Mouse (Mus musculus) hindbrain, embryonic 10.5 days (tissue): ENCODE results near the gene Gm10715. TPM values are rescaled to one million over a fixed set of nuclear protein-coding genes. Genes with fewer than 3 reads are reported as not detected.
"Not testable (repeated sequence)": the region's sequence is repeated elsewhere in the genome, so short reads cannot be mapped to it uniquely, and the experiment has no call there.

ENCODE experiments used
- DNase-seq: peaks from one replicate; pipeline ENCODE4 v3.0.0-alpha.2; 2017; ENCODE audit warnings: low spot score
- H3K27ac ChIP-seq: fragments of 300-500 bp; sonication (generic); 2 replicates; pipeline ENCODE4 v1.5.1; 2016; ENCODE audit warnings: mild to moderate bottlenecking, moderate library complexity
- H3K27me3 ChIP-seq: fragments of 300-500 bp; sonication (generic); 2 replicates; pipeline ENCODE4 v1.6.1; 2016; ENCODE audit warnings: mild to moderate bottlenecking; ENCODE audit not compliant: poor library complexity, insufficient read depth, severe bottlenecking
- H3K36me3 ChIP-seq: fragments of 300-500 bp; sonication (generic); 2 replicates; pipeline ENCODE4 v1.6.1; 2016; ENCODE audit warnings: mild to moderate bottlenecking, moderate library complexity
- H3K4me1 ChIP-seq: fragments of 300-500 bp; sonication (generic); replicated peaks from 2 replicates; pipeline ENCODE4 v1.6.1; 2016; ENCODE audit warnings: mild to moderate bottlenecking
- H3K4me3 ChIP-seq: fragments of 300-500 bp; sonication (generic); 2 replicates; pipeline ENCODE4 v1.5.1; 2016; ENCODE audit warnings: mild to moderate bottlenecking, moderate library complexity
- H3K9me3 ChIP-seq: fragments of 300-500 bp; sonication (generic); 2 replicates; pipeline ENCODE4 v1.6.1; 2016; ENCODE audit warnings: mild to moderate bottlenecking, moderate library complexity
- WGBS: fragments of 180-500 bp; shearing (Covaris S2); methylation state at CpG from one replicate; pipeline ENCODE4 v1.1.7; 2016; 5-methylcytosine and 5-hydroxymethylcytosine counted together
- polyA plus RNA-seq: library from polyadenylated mRNA; unstranded; fragments of >200 nt; fragmentation: Nextera tagmentation; extraction: Ambion mirVana; gene quantifications from 2 replicates; pipeline ENCODE4 v1.2.1, GENCODE M21; 2016

Gene Gm10715
- polyA plus RNA-seq, 1 experiment from 2014 or later = not detected

DNA sequence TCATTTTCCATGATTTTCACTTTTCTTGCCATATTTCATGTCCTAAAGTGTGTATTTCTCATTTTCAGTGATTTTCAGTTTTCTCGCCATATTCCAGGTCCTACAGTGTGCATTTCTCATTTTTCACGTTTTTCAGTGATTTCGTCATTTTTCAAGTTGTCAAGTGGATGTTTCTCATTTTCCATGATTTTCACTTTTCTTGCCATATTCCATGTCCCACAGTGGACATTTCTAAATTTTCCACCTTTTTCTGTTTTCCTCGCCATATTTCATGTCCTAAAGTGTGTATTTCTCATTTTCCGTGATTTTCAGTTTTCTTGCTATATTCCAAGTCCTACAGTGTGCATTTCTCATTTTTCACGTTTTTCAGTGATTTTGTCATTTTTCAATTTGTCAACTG lies 20.8 kb upstream of the Gm10715 start:
- not testable (repeated sequence) for H3K4me1 ChIP-seq, H3K27ac ChIP-seq, H3K27me3 ChIP-seq, DNase-seq, H3K36me3 ChIP-seq, H3K4me3 ChIP-seq, H3K9me3 ChIP-seq
- 76% methylated on average over 6 of the region's 6 CpGs for WGBS

DNA sequence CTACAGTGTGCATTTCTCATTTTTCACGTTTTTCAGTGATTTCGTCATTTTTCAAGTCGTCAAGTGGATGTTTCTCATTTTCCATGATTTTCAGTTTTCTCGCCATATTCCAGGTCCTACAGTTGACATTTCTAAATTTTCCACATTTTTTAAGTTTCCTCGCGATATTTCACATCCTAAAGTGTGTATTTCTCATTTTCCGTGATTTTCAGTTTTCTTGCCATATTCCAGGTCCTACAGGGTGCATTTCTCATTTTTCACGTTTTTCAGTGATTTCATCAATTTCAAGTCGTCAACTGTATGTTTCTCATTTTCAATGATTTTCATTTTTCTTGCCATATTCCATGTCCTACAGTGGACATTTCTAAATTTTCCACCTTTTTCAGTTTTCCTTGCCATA lies 19.6 kb upstream of the Gm10715 start, which contains the start of gene Gm10719:
Gm10719 (plus strand) TSS at position 301 of the 400 bp plus-strand sequence.
- WGBS = 58% methylated on average over 2 of the region's 9 CpGs
- H3K9me3 ChIP-seq, H3K27ac ChIP-seq, H3K4me1 ChIP-seq, H3K4me3 ChIP-seq, H3K36me3 ChIP-seq, H3K27me3 ChIP-seq, DNase-seq: not testable (repeated sequence)

DNA sequence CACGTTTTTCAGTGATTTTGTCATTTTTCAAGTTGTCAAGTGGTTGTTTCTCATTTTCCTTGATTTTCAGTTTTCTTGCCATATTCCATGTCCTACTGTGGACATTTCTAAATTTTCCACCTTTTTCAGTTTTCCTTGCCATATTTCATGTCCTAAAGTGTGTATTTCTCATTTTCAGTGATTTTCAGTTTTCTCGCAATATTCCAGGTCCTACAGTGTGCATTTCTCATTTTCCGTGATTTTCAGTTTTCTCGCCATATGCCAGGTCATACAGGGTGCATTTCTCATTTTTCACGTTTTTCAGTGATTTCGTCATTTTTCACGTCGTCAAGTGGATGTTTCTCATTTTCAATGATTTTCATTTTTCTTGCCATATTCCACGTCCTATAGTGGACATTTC lies 17.7 kb upstream of the Gm10715 start:
- H3K4me1 ChIP-seq, H3K4me3 ChIP-seq, H3K9me3 ChIP-seq, H3K27ac ChIP-seq, H3K36me3 ChIP-seq, H3K27me3 ChIP-seq, DNase-seq: not testable (repeated sequence)
- 63% methylated on average over 9 of the region's 9 CpGs for WGBS

DNA sequence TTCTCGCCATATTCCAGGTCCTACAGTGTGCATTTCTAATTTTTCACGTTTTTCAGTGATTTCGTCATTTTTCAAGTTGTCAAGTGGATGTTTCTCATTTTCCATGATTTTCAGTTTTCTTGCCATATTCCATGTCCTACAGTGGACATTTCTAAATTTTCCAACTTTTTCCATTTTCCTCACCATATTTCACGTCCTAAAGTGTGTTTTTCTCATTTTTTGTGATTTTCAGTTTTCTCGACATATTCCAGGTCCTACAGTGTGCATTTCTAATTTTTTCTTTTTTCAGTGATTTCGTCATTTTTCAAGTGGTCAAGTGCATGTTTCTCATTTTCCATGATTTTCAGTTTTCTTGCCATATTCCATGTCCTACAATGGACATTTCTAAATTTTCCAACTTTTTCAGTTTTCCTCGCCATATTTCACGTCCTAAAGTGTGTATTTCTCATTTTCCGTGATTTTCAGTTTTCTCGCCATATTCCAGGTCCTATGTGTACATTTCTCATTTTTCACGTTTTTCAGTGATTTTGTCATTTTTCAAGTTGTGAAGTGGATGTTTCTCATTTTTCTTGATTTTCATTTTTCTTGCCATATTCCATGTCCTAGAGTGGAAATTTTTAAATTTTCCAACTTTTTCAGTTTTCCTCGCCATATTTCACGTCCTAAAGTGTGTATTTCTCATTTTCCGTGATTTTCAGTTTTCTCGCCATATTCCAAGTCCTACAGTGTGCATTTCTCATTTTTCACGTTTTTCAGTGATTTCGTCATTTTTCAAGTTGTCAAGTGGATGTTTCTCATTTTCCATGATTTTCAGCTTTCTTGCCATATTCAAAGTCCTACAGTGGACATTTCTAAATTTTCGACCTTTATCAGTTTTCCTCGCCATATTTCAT lies 16.6 kb upstream of the Gm10715 start:
- WGBS = 78% methylated on average over 17 of the region's 19 CpGs
- not testable (repeated sequence) for H3K9me3 ChIP-seq, H3K4me3 ChIP-seq, H3K4me1 ChIP-seq, H3K27me3 ChIP-seq, H3K27ac ChIP-seq, H3K36me3 ChIP-seq, DNase-seq

DNA sequence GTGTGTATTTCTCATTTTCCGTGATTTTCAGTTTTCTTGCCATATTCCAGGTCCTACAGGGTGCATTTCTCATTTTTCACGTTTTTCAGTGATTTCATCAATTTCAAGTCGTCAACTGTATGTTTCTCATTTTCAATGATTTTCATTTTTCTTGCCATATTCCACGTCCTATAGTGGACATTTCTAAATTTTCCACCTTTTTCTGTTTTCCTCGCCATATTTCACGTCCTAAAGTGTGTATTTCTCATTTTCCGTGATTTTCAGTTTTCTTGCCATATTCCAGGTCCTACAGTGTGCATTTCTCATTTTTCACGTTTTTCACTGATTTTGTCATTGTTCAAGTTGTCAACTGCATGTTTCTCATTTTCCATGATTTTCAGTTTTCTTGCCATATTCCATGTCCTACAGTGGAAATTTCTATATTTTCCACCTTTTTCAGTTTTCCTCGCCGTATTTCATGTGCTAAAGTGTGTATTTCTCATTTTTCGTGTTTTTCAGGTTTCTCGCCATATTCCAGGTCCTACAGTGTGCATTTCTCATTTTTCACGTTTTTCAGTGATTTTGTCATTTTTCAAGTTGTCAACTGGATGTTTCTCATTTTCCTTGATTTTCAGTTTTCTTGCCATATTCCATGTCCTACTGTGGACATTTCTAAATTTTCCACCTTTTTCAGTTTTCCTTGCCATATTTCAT lies 14.2 kb upstream of the Gm10715 start:
- H3K27ac ChIP-seq, H3K4me3 ChIP-seq, H3K27me3 ChIP-seq, H3K4me1 ChIP-seq, H3K9me3 ChIP-seq, H3K36me3 ChIP-seq: not testable (repeated sequence)
- DNase-seq = peak; percentile 35
- WGBS = 74% methylated on average over 11 of the region's 13 CpGs

DNA sequence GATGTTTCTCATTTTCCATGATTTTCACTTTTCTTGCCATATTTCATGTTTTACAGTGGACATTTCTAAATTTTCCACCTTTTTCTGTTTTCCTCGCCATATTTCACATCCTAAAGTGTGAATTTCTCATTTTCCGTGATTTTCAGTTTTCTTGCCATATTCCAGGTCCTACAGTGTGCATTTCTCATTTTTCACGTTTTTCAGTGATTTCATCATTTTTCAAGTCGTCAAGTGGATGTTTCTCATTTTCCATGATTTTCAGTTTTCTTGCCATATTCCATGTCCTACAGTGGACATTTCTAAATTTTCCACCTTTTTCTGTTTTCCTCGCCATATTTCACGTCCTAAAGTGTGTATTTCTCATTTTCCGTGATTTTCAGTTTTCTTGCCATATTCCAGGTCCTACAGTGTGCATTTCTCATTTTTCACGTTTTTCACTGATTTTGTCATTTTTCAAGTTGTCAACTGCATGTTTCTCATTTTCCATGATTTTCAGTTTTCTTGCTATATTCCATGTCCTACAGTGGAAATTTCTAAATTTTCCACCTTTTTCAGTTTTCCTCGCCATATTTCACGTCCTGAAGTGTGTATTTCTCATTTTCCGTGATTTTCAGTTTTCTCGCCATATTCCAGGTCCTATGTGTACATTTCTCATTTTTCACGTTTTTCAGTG lies 13.2 kb upstream of the Gm10715 start, which contains the start of gene Gm10718:
Gm10718 (plus strand) TSS at position 236 of the 673 bp plus-strand sequence.
- not testable (repeated sequence) for H3K4me1 ChIP-seq, H3K27me3 ChIP-seq, DNase-seq, H3K9me3 ChIP-seq, H3K36me3 ChIP-seq, H3K4me3 ChIP-seq, H3K27ac ChIP-seq
- WGBS = 74% methylated on average over 12 of the region's 13 CpGs

DNA sequence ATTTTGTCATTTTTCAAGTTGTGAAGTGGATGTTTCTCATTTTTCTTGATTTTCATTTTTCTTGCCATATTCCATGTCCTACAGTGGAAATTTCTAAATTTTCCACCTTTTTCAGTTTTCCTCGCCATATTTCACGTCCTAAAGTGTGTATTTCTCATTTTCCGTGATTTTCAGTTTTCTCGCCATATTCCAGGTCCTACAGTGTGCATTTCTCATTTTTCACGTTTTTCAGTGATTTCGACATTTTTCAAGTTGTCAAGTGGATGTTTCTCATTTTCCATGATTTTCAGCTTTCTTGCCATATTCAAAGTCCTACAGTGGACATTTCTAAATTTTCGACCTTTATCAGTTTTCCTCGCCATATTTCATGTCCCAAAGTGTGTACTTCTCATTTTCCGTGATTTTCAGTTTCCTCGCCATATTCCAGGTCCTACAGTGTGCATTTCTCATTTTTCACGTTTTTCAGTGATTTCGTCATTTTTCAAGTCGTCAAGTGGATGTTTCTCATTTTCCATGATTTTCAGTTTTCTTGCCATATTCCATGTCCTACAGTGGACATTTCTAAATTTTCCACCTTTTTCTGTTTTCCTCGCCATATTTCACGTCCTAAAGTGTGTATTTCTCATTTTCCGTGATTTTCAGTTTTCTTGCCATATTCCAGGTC lies 12.6 kb upstream of the Gm10715 start:
- not testable (repeated sequence) for H3K36me3 ChIP-seq, DNase-seq, H3K4me3 ChIP-seq, H3K27ac ChIP-seq, H3K9me3 ChIP-seq, H3K4me1 ChIP-seq, H3K27me3 ChIP-seq
- whole genome bisulfite sequencing = 75% methylated on average over 16 of the region's 16 CpGs

DNA sequence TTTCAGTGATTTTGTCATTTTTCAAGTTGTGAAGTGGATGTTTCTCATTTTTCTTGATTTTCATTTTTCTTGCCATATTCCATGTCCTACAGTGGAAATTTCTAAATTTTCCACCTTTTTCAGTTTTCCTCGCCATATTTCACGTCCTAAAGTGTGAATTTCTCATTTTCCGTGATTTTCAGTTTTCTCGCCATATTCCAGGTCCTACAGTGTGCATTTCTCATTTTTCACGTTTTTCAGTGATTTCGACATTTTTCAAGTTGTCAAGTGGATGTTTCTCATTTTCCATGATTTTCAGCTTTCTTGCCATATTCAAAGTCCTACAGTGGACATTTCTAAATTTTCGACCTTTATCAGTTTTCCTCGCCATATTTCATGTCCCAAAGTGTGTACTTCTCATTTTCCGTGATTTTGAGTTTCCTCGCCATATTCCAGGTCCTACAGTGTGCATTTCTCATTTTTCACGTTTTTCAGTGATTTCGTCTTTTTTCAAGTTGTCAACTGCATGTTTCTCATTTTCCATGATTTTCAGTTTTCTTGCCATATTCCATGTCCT lies 11.7 kb upstream of the Gm10715 start, which contains the start of gene Gm10717:
Gm10717 (plus strand) TSS at position 506 of the 556 bp plus-strand sequence.
- H3K4me3 ChIP-seq, DNase-seq, H3K36me3 ChIP-seq, H3K9me3 ChIP-seq, H3K4me1 ChIP-seq, H3K27ac ChIP-seq, H3K27me3 ChIP-seq: not testable (repeated sequence)
- 71% methylated on average over 12 of the region's 12 CpGs for WGBS

DNA sequence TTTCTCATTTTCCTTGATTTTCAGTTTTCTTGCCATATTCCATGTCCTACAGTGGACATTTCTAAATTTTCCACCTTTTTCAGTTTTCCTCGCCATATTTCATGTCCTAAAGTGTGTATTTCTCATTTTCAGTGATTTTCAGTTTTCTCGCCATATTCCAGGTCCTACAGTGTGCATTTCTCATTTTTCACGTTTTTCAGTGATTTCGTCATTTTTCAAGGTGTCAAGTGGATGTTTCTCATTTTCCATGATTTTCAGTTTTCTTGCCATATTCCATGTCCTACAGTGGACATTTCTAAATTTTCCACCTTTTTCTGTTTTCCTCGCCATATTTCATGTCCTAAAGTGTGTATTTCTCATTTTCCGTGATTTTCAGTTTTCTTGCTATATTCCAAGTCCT lies 11.0 kb upstream of the Gm10715 start:
- H3K4me3 ChIP-seq, H3K27me3 ChIP-seq, H3K27ac ChIP-seq, DNase-seq, H3K36me3 ChIP-seq, H3K4me1 ChIP-seq, H3K9me3 ChIP-seq: not testable (repeated sequence)
- WGBS = 73% methylated on average over 5 of the region's 6 CpGs

DNA sequence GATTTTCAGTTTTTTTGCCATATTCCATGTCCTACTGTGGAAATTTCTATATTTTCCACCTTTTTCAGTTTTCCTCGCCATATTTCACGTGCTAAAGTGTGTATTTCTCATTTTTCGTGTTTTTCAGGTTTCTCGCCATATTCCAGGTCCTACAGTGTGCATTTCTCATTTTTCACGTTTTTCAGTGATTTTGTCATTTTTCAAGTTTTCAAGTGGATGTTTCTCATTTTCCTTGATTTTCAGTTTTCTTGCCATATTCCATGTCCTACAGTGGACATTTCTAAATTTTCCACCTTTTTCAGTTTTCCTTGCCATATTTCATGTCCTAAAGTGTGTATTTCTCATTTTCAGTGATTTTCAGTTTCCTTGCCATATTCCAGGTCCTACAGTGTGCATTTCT lies 10.5 kb upstream of the Gm10715 start:
- not testable (repeated sequence) for H3K27ac ChIP-seq, H3K4me1 ChIP-seq
- 78% methylated on average over 5 of the region's 5 CpGs for WGBS

DNA sequence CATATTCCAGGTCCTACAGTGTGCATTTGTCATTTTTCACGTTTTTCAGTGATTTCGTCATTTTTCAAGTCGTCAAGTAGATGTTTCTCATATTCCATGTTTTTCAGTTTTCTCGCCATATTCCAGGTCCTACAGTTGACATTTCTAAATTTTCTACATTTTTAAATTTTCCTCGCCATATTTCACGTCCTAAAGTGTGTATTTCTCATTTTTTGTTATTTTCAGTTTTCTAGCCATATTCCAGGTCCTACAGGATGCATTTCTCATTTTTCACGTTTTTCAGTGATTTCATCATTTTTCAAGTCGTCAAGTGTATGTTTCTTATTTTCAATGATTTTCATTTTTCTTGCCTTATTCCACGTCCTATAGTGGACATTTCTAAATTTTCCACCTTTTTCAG lies 9.9 kb upstream of the Gm10715 start:
- H3K36me3 ChIP-seq, DNase-seq, H3K4me3 ChIP-seq, H3K9me3 ChIP-seq, H3K27me3 ChIP-seq, H3K4me1 ChIP-seq, H3K27ac ChIP-seq: not testable (repeated sequence)
- WGBS = 66% methylated on average over 9 of the region's 9 CpGs

More for the DNA sequence above, 10.5 kb upstream of the Gm10715 start:
- not testable (repeated sequence) for DNase-seq, H3K4me3 ChIP-seq, H3K27me3 ChIP-seq, H3K9me3 ChIP-seq, H3K36me3 ChIP-seq

DNA sequence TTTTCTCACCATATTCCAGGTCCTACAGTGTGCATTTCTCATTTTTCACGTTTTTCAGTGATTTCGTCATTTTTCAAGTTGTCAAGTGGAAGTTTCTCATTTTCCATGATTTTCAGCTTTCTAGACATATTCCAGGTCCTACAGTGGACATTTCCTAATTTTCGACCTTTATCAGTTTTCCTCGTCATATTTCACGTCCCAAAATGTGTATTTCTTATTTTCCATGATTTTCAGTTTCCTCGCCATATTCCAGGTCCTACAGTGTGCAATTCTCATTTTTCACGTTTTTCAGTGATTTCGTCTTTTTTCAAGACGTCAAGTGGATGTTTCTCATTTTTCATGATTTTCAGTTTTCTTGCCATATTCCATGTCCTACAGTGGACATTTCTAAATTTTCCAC lies 9.5 kb upstream of the Gm10715 start:
- peak; percentile 81 for DNase-seq
- not testable (repeated sequence) for H3K4me3 ChIP-seq, H3K36me3 ChIP-seq, H3K27ac ChIP-seq, H3K27me3 ChIP-seq, H3K9me3 ChIP-seq, H3K4me1 ChIP-seq
- WGBS = 70% methylated on average over 9 of the region's 9 CpGs
